26 mouse cellular contexts compared by ENCODE assay signal in genomic region chr4:151773651-151774050, GRCm38 (mm10).
DNase-seq lines count a peak whose midpoint lies in the region; ATAC-seq and TF ChIP-seq lines count a peak whose summit lies in the region.
"Had no signal": no experiment of that assay in that cellular context is flagged by ENCODE, and none has a peak within 500 bp of the region (broad histone marks: within the 10 kb centered on the region; RNA-seq: fewer than 3 reads in every experiment).

No protein-coding gene starts in this region.

- H3K9me3 ChIP-seq in hindbrain, postnatal 0 days (ENCODE audit: low read length): no peaks in the 10 kb centered on the region
- H3K9me3 ChIP-seq in hindbrain, embryonic 14.5 days (ENCODE audit: control insufficient read depth, low read length): no peaks in the 10 kb centered on the region
- H3K9me3 ChIP-seq in liver, embryonic 14.5 days (ENCODE audit: control insufficient read depth, low read length): no peaks in the 10 kb centered on the region
- no peaks in the 10 kb centered on the region for H3K9me3 ChIP-seq in liver, embryonic 11.5 days (ENCODE audit: control insufficient read depth, low read length)
- no peaks in the 10 kb centered on the region for H3K9me3 ChIP-seq in midbrain, embryonic 16.5 days (replicated peaks; ENCODE audit: control insufficient read depth, low read length, poor library complexity, severe bottlenecking)
- no peaks in the 10 kb centered on the region for H3K9me3 ChIP-seq in midbrain, embryonic 15.5 days
- H3K9me3 ChIP-seq in liver, postnatal 0 days (ENCODE audit: low read length): no peaks in the 10 kb centered on the region
- H3K9me3 ChIP-seq: embryonic facial prominence, embryonic 13.5 days; embryonic facial prominence, embryonic 15.5 days; forebrain, embryonic 13.5 days; forebrain, embryonic 15.5 days; G1E had no signal

- no peak overlapping the region for H3K27ac ChIP-seq in hindbrain, postnatal 0 days
- H3K27ac ChIP-seq in hindbrain, embryonic 14.5 days: no peak overlapping the region
- H3K27ac ChIP-seq in liver, embryonic 14.5 days: no peak overlapping the region
- no peak overlapping the region for H3K27ac ChIP-seq in liver, embryonic 11.5 days (ENCODE audit: low read depth, low read length)
- H3K27ac ChIP-seq in midbrain, embryonic 16.5 days (ENCODE audit: low read length): no peak overlapping the region
- no peak overlapping the region for H3K27ac ChIP-seq in midbrain, embryonic 15.5 days
- H3K27ac ChIP-seq in liver, postnatal 0 days (ENCODE audit: low read depth): no peak overlapping the region
- H3K27ac ChIP-seq: embryonic facial prominence, embryonic 15.5 days; forebrain, embryonic 15.5 days had no signal

- ATAC-seq in hindbrain, postnatal 0 days: 0 out of 2 replicates have a peak, but pooled peaks have one; percentile 27
- no peak for ATAC-seq in hindbrain, embryonic 14.5 days (ENCODE audit: low FRiP score)
- ATAC-seq in liver, embryonic 14.5 days (ENCODE audit: insufficient read depth): peak; percentile 59; the same call in 1 of the 2 replicates
- ATAC-seq in liver, embryonic 11.5 days (replicated peaks; ENCODE audit: low FRiP score): no peak
- peak; percentile 64 for ATAC-seq in midbrain, embryonic 16.5 days
- ATAC-seq in midbrain, embryonic 15.5 days (replicated peaks): no peak
- ATAC-seq in liver, postnatal 0 days: peak; percentile 60
- ATAC-seq: activated CD4-positive, CD25-positive, alpha-beta regulatory T cell, adult 4 months; CD4-positive, CD25-positive, alpha-beta regulatory T cell, adult 4 months; forebrain, embryonic 15.5 days; Patski had no signal

- no peak overlapping the region for H3K4me3 ChIP-seq in hindbrain, postnatal 0 days (ENCODE audit: low read length)
- H3K4me3 ChIP-seq in hindbrain, embryonic 14.5 days (replicated peaks; ENCODE audit: low read length): no peak overlapping the region
- H3K4me3 ChIP-seq in liver, embryonic 14.5 days (ENCODE audit: insufficient read depth in 1 of 2, low read depth in 2 of 2, low read length in 2 of 2): no peak overlapping the region
- H3K4me3 ChIP-seq in liver, embryonic 11.5 days (ENCODE audit: low read depth, low read length): no peak overlapping the region
- no peak overlapping the region for H3K4me3 ChIP-seq in midbrain, embryonic 16.5 days (ENCODE audit: low read depth, low read length)
- no peak overlapping the region for H3K4me3 ChIP-seq in midbrain, embryonic 15.5 days
- no peak overlapping the region for H3K4me3 ChIP-seq in liver, postnatal 0 days (ENCODE audit: low read depth, low read length)
- H3K4me3 ChIP-seq: embryonic facial prominence, embryonic 13.5 days; embryonic facial prominence, embryonic 15.5 days; forebrain, embryonic 13.5 days; forebrain, embryonic 15.5 days had no signal

- no peaks in the 10 kb centered on the region for H3K27me3 ChIP-seq in hindbrain, postnatal 0 days (ENCODE audit: insufficient read depth, low read length)
- no peaks in the 10 kb centered on the region for H3K27me3 ChIP-seq in hindbrain, embryonic 14.5 days (ENCODE audit: control insufficient read depth, insufficient read depth, low read length)
- H3K27me3 ChIP-seq in liver, embryonic 14.5 days (ENCODE audit: control insufficient read depth, insufficient read depth, low read length): no peaks in the 10 kb centered on the region
- H3K27me3 ChIP-seq in liver, embryonic 11.5 days (replicated peaks; ENCODE audit: control insufficient read depth, insufficient read depth, low read length): no peaks in the 10 kb centered on the region
- H3K27me3 ChIP-seq in midbrain, embryonic 16.5 days (ENCODE audit: control insufficient read depth, insufficient read depth, low read depth, low read length): no peaks in the 10 kb centered on the region
- H3K27me3 ChIP-seq in midbrain, embryonic 15.5 days (replicated peaks): no peaks in the 10 kb centered on the region
- no peaks in the 10 kb centered on the region for H3K27me3 ChIP-seq in liver, postnatal 0 days (ENCODE audit: insufficient read depth, low read length)
- H3K27me3 ChIP-seq: CH12.LX; embryonic facial prominence, embryonic 13.5 days; embryonic facial prominence, embryonic 15.5 days; forebrain, embryonic 13.5 days; forebrain, embryonic 15.5 days; Patski had no signal

- no peak for TF ChIP-seq EP300 in liver, embryonic 14.5 days (IDR thresholded peaks at IDR 0.05; ENCODE audit: low read depth)
- TF ChIP-seq EP300 in liver, postnatal 0 days (IDR thresholded peaks at IDR 0.05; ENCODE audit: low read depth): no peak

- no peak for TF ChIP-seq CTCF in hindbrain, postnatal 0 days (IDR thresholded peaks at IDR 0.05; ENCODE audit: low read depth)
- no peak for TF ChIP-seq CTCF in liver, embryonic 14.5 days (IDR thresholded peaks at IDR 0.05; ENCODE audit: low read depth)
- TF ChIP-seq CTCF in liver, postnatal 0 days (IDR thresholded peaks at IDR 0.05; ENCODE audit: low read depth): no peak

- no peak for DNase-seq in hindbrain, postnatal 0 days (ENCODE audit: low spot score)
- DNase-seq in hindbrain, embryonic 14.5 days (ENCODE audit: low spot score): no peak
- no peak for DNase-seq in liver, embryonic 14.5 days (ENCODE audit: low read depth in 3 of 3, low spot score in 3 of 3)
- DNase-seq in liver, embryonic 11.5 days (ENCODE audit: low spot score): no peak
- DNase-seq in liver, postnatal 0 days: no peak
- no peak for DNase-seq in ovary, adult 18-20 months (ENCODE audit: low spot score)
- DNase-seq: adrenal gland, adult 8-10 months; adrenal gland, postnatal 14 days; adrenal gland, postnatal 36 days; B cell, adult 2 months; cerebellum, adult 11-12 months; cerebellum, adult 2 months; cerebellum, adult 9-10 months; cerebellum, postnatal 10 days; embryo, embryonic 11 days had no signal

- WGBS in hindbrain, postnatal 0 days: 83% methylated on average over 3 of the region's 3 CpGs
- 85% methylated on average over 3 of the region's 3 CpGs for WGBS in hindbrain, embryonic 14.5 days
- 74% methylated on average over 3 of the region's 3 CpGs for WGBS in liver, embryonic 14.5 days (ENCODE audit: insufficient replicate concordance)
- 85% methylated on average over 3 of the region's 3 CpGs for WGBS in liver, embryonic 11.5 days
- 86% methylated on average over 3 of the region's 3 CpGs for WGBS in midbrain, embryonic 16.5 days
- 92% methylated on average over 3 of the region's 3 CpGs for WGBS in midbrain, embryonic 15.5 days
- WGBS in liver, postnatal 0 days (ENCODE audit: insufficient replicate concordance): 75% methylated on average over 3 of the region's 3 CpGs

- no peaks in the 10 kb centered on the region for H3K4me1 ChIP-seq in hindbrain, postnatal 0 days (ENCODE audit: insufficient read depth, low read length)
- peaks cover 13% of the 10 kb centered on the region for H3K4me1 ChIP-seq in hindbrain, embryonic 14.5 days (replicated peaks; ENCODE audit: control insufficient read depth, insufficient read depth, low read length)
- H3K4me1 ChIP-seq in liver, embryonic 14.5 days (replicated peaks; ENCODE audit: control insufficient read depth in 2 of 2, insufficient read depth in 2 of 2, low read length in 1 of 2): no peaks in the 10 kb centered on the region
- H3K4me1 ChIP-seq in liver, embryonic 11.5 days (replicated peaks; ENCODE audit: control insufficient read depth, insufficient read depth, low read length): no peaks in the 10 kb centered on the region
- H3K4me1 ChIP-seq in midbrain, embryonic 16.5 days (ENCODE audit: control insufficient read depth, insufficient read depth, low read length): 0 out of 2 replicates have a peak, but pooled peaks cover 2% of the 10 kb centered on the region
- H3K4me1 ChIP-seq in midbrain, embryonic 15.5 days: peaks cover 8% of the 10 kb centered on the region; the same call in 1 of the 2 replicates
- H3K4me1 ChIP-seq in liver, postnatal 0 days (ENCODE audit: insufficient read depth): no peaks in the 10 kb centered on the region

- no peaks in the 10 kb centered on the region for H3K36me3 ChIP-seq in hindbrain, postnatal 0 days (ENCODE audit: insufficient read depth, low read length)
- no peaks in the 10 kb centered on the region for H3K36me3 ChIP-seq in hindbrain, embryonic 14.5 days (replicated peaks; ENCODE audit: control insufficient read depth, insufficient read depth)
- no peaks in the 10 kb centered on the region for H3K36me3 ChIP-seq in liver, embryonic 14.5 days (replicated peaks; ENCODE audit: control insufficient read depth, insufficient read depth, low read depth)
- no peaks in the 10 kb centered on the region for H3K36me3 ChIP-seq in liver, embryonic 11.5 days (ENCODE audit: control insufficient read depth, insufficient read depth, low read length)
- H3K36me3 ChIP-seq in midbrain, embryonic 16.5 days (ENCODE audit: control insufficient read depth, insufficient read depth, low read length): no peaks in the 10 kb centered on the region
- no peaks in the 10 kb centered on the region for H3K36me3 ChIP-seq in midbrain, embryonic 15.5 days (replicated peaks)
- no peaks in the 10 kb centered on the region for H3K36me3 ChIP-seq in liver, postnatal 0 days (replicated peaks; ENCODE audit: insufficient read depth, low read length)
- H3K36me3 ChIP-seq: embryonic facial prominence, embryonic 13.5 days; embryonic facial prominence, embryonic 15.5 days; forebrain, embryonic 15.5 days had no signal

- no peak overlapping the region for H3K9ac ChIP-seq in hindbrain, postnatal 0 days (replicated peaks; ENCODE audit: low read length)
- H3K9ac ChIP-seq in hindbrain, embryonic 14.5 days: no peak overlapping the region
- H3K9ac ChIP-seq in liver, embryonic 14.5 days (replicated peaks): no peak overlapping the region
- H3K9ac ChIP-seq in liver, embryonic 11.5 days (ENCODE audit: low read depth, low read length): no peak overlapping the region
- no peak overlapping the region for H3K9ac ChIP-seq in midbrain, embryonic 16.5 days (ENCODE audit: low read depth, low read length)
- no peak overlapping the region for H3K9ac ChIP-seq in midbrain, embryonic 15.5 days
- H3K9ac ChIP-seq in liver, postnatal 0 days (replicated peaks): no peak overlapping the region
- H3K9ac ChIP-seq: embryonic facial prominence, embryonic 13.5 days; embryonic facial prominence, embryonic 15.5 days; forebrain, embryonic 13.5 days; forebrain, embryonic 15.5 days had no signal

- no peak overlapping the region for H3K4me2 ChIP-seq in hindbrain, postnatal 0 days (ENCODE audit: low read depth, low read length)
- H3K4me2 ChIP-seq in hindbrain, embryonic 14.5 days (replicated peaks): no peak overlapping the region
- H3K4me2 ChIP-seq in liver, embryonic 14.5 days (ENCODE audit: low read depth): no peak overlapping the region
- no peak overlapping the region for H3K4me2 ChIP-seq in liver, embryonic 11.5 days
- no peak overlapping the region for H3K4me2 ChIP-seq in midbrain, embryonic 16.5 days (ENCODE audit: low read length)
- H3K4me2 ChIP-seq in midbrain, embryonic 15.5 days: no peak overlapping the region
- no peak overlapping the region for H3K4me2 ChIP-seq in liver, postnatal 0 days (ENCODE audit: low read depth, low read length)
- H3K4me2 ChIP-seq: embryonic facial prominence, embryonic 13.5 days; embryonic facial prominence, embryonic 15.5 days; forebrain, embryonic 13.5 days; forebrain, embryonic 15.5 days had no signal

Comparison
In these comparisons a context has a peak if more than half of its experiments do, and no peak if none do; other contexts are left out.
1. ATAC-seq: peak in hindbrain, postnatal 0 days (single experiment), liver, embryonic 14.5 days (single experiment), midbrain, embryonic 16.5 days (single experiment) and liver, postnatal 0 days (single experiment); none in hindbrain, embryonic 14.5 days (single experiment), liver, embryonic 11.5 days (single experiment) and midbrain, embryonic 15.5 days (single experiment).